Mouse (Mus musculus) liver, adult 2 months (tissue): Measurements from ENCODE around the gene Zswim5. TPM values are rescaled to one million over a fixed set of nuclear protein-coding genes. Genes with fewer than 3 reads are reported as not detected.

Experiments
- DNase-seq: peaks from one replicate; pipeline ENCODE4 v3.0.0-alpha.2; 2011; ENCODE audit warnings: low read depth, low spot score; ENCODE audit errors: extremely low read depth
- H3K27ac ChIP-seq: fragments of 200-500 bp; replicated peaks from 2 replicates; pipeline ENCODE4 v1.5.1; 2012; ENCODE audit warnings: low read depth, mild to moderate bottlenecking, control low read depth, inconsistent platforms, low read length; ENCODE audit not compliant: insufficient read depth
- H3K27me3 ChIP-seq: fragments of 200-500 bp; 2 replicates; pipeline ENCODE4 v1.6.1; 2012; ENCODE audit warnings: mild to moderate bottlenecking, moderate library complexity, low read length, inconsistent platforms; ENCODE audit not compliant: control insufficient read depth, insufficient read depth
- H3K36me3 ChIP-seq: fragments of 200-500 bp; 2 replicates; pipeline ENCODE4 v1.6.1; 2012; ENCODE audit warnings: low read length, inconsistent platforms; ENCODE audit not compliant: control insufficient read depth, insufficient read depth
- H3K4me1 ChIP-seq: fragments of 200-500 bp; 2 replicates; pipeline ENCODE4 v1.6.1; 2011; ENCODE audit warnings: low read length; ENCODE audit not compliant: control insufficient read depth, insufficient read depth
- H3K4me3 ChIP-seq: fragments of 200-500 bp; 2 replicates; pipeline ENCODE4 v1.5.1; 2011; ENCODE audit warnings: low read depth, mild to moderate bottlenecking, control low read depth, low read length, moderate library complexity; ENCODE audit not compliant: insufficient read depth
- H3K79me2 ChIP-seq: fragments of 200-500 bp; 2 replicates; pipeline ENCODE4 v1.6.1; 2012; ENCODE audit warnings: inconsistent platforms, mild to moderate bottlenecking, low read length, moderate library complexity; ENCODE audit not compliant: control insufficient read depth, insufficient read depth
- H3K9ac ChIP-seq: fragments of 200-500 bp; 2 replicates; pipeline ENCODE4 v1.6.1; 2012; ENCODE audit warnings: low read depth, mild to moderate bottlenecking, control low read depth, inconsistent platforms, low read length
- CTCF ChIP-seq: fragments of 200-500 bp; IDR thresholded peaks from 2 replicates; pipeline ENCODE4 v1.5.1; 2011; ENCODE audit warnings: low read depth, low read length, control low read depth
- POLR2A ChIP-seq: fragments of 200-500 bp; IDR thresholded peaks from 2 replicates; pipeline ENCODE4 v1.6.1; 2011; ENCODE audit warnings: low read length, control low read depth; ENCODE audit not compliant: insufficient read depth; ENCODE audit errors: extremely low read depth
- WGBS: fragments of 180-500 bp; shearing (Covaris S2); methylation state at CpG from one replicate; pipeline ENCODE4 v1.1.7; 2018; 5-methylcytosine and 5-hydroxymethylcytosine counted together
- polyA plus RNA-seq: library from polyadenylated mRNA; depleted of rRNA; stranded (reverse); fragments of >200 nt; gene quantifications from 2 replicates; pipeline ENCODE4 v1.2.3, GENCODE M21; 2012
- total RNA-seq: library from RNA; depleted of rRNA; stranded (reverse); fragments of >200 nt; gene quantifications from 2 replicates; pipeline ENCODE4 v1.2.3, GENCODE M21; 2014

Gene Zswim5
- total and polyA plus RNA-seq, 2 experiments, result 0.65 to 1.1 TPM

DNA sequence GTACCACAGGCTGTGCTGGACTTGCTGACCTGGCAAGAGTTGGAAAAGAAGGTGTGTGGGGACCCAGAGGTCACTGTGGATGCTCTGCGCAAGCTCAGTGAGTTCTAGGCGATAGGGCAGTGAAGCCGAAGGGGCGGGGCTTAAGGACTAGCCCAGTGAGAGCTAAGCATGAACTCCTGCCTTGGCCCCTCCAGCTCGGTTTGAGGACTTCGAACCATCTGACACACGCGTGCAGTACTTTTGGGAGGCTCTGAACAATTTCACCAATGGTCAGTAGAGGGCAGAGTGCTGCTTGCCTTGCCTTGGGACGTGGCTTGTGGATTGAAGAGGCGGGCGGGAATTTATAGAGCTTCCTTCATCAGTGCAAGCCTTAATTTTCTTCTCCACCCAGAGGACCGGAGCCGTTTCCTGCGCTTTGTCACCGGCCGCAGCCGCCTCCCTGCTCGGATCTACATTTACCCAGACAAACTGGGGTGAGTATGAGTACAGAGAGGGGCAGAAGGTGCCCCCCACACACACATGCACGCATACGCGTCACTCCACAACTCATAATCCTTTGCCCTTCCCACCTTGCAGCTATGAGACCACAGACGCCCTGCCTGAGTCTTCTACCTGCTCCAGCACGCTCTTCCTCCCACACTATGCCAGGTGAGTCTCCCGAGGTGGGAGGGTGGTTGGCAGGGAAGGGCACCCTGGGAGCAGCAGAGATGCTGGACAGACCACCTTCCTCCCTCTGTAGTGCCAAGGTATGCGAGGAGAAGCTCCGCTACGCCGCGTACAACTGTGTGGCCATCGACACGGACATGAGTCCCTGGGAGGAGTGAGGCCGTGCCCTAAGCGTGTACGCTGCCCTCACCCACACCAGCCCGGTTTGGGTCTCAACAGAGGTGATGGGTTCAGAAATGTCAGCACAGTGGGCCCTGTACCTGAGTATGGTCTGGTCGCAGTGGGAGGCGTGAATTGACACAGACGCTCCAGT, 125.7 kb downstream of the Zswim5 start:
- Histone ChIP-seq H3K36me3 (peaks cover 30% of the 10 kb centered on the region), H3K4me1 (no peaks in the 10 kb centered on the region), H3K27me3 (no peaks in the 10 kb centered on the region), H3K79me2 (no peaks in the 10 kb centered on the region), H3K27ac (no peak overlapping the region), H3K4me3 (no peak overlapping the region), H3K9ac (no peak overlapping the region)
- 70% methylated on average over 38 of the region's 38 CpGs for WGBS
- peak; percentile 75 for DNase-seq
- peak; percentile 79 for TF ChIP-seq CTCF
- no peak for TF ChIP-seq POLR2A

DNA sequence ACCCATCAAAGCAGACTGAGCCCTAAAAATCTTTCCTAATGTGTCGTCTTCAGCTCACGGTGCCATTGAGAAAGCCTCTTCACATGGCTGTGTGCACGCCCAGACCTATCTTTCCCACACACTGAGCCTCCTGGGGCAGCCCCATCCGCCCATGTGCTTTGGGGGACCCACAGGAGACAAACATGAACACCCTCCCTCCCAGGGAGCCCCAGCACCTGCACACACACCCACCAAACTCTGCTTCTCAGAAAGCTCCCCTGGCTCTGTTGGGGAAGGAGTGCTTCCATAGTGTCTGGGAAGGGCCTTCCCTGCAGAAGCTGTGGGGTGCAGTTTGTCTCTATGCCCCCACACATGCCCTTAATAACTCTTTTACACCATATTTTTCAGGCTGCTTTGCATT, 127.5 kb downstream of the Zswim5 start:
- Histone ChIP-seq H3K4me1 (no peaks in the 10 kb centered on the region), H3K4me3 (no peak overlapping the region), H3K9ac (no peak overlapping the region), H3K36me3 (peaks cover 22% of the 10 kb centered on the region), H3K27me3 (no peaks in the 10 kb centered on the region), H3K79me2 (no peaks in the 10 kb centered on the region), H3K27ac (no peak overlapping the region)
- TF ChIP-seq CTCF (no peak), POLR2A (no peak)
- WGBS, result 98% methylated on average over 4 of the region's 4 CpGs
- no peak for DNase-seq

DNA sequence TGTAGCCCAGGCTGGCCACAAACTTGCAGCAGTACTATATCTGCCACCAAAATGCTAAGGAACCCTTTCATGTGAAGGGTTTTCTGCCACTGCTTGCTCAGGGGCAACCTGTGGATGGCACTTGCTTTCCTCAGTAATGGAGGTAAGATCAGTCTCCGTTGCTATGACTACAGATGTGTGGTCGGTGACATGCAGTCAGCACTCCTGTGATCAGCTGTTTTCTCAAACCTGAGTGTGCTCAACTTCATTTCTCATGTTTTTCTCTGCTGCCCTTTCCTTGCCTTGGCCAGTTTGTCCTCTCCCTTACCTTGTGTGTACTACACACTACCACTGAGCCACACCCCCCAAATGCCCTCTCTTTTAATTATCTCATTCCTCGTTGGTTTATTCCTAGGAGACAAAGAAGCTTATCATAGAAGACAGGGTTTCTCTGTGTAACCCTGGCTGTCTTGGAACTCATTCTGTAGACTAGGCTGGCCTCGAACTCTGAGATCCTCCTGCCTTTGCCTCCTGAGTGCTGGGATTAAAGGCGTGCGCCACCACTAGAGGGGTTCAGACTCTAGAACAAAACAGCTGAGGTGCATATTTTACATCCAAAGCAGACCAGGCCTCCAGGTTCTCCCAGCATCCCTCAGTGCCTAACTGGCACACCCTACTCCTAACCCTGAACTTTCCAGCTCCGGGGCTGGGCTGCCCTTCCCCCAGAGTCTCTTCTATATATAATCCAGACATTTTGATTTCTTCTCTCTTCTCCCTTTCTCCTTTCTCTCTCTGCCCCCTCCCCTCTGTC, 128.6 kb downstream of the Zswim5 start:
- no peak overlapping the region for H3K4me3 ChIP-seq
- no peak for TF ChIP-seq POLR2A
- no peak for TF ChIP-seq CTCF
- H3K4me1 ChIP-seq, result no peaks in the 10 kb centered on the region
- peaks cover 12% of the 10 kb centered on the region for H3K36me3 ChIP-seq
- no peak overlapping the region for H3K9ac ChIP-seq
- H3K27ac ChIP-seq, result no peak overlapping the region
- no peaks in the 10 kb centered on the region for H3K79me2 ChIP-seq
- 84% methylated on average over 7 of the region's 7 CpGs for WGBS
- H3K27me3 ChIP-seq, result no peaks in the 10 kb centered on the region
- no peak for DNase-seq

DNA sequence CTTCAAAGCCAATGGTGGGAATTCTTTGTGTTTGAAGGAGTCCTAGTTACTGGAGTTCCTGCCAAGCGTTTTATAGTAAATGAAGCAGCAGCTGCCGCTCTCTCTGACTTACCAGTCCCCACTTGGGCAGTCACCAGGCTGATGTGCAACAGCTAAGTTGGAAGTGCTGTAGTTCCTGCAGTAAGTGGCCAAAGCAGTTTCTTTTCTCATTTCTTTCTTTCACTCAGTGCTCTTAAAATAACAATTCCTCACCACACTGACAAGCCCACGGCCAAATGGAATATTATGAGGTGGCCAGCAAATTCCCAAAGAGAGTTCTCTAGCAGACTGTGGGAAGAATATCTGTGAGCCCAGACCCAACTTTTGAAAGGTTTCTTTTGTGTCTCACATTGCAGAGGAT, 129.9 kb downstream of the Zswim5 start:
- no peak overlapping the region for H3K9ac ChIP-seq

DNA sequence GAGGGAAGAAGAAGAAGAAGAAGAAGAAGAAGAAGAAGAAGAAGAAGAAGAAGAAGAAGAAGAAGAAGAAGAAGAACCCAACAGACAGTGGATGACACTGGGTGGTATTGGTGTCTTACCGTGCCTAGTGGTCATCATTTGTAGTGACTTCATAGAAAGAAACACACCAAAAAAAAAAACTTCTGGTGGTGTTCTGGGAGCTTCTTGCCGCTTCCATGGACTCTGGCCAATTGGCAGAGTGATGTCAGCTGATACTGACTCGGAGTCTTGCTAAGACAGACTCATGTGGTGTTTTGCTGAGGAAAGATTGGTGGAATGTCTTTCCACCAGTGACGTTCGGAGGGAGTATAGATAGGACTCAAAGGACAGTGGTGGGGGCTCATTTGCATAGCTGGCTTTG, 133.1 kb downstream of the Zswim5 start:
- Histone ChIP-seq H3K9ac (no peak overlapping the region), H3K4me1 (no peaks in the 10 kb centered on the region), H3K27ac (no peak overlapping the region), H3K4me3 (no peak overlapping the region), H3K27me3 (no peaks in the 10 kb centered on the region), H3K79me2 (no peaks in the 10 kb centered on the region), H3K36me3 (no peaks in the 10 kb centered on the region)
- no peak for TF ChIP-seq CTCF
- 80% methylated on average over 5 of the region's 5 CpGs for WGBS
- DNase-seq, result no peak

More for the DNA sequence above, 129.9 kb downstream of the Zswim5 start:
- 78% methylated on average over 3 of the region's 3 CpGs for WGBS
- no peak for DNase-seq
- Histone ChIP-seq H3K4me3 (no peak overlapping the region), H3K79me2 (no peaks in the 10 kb centered on the region), H3K27ac (no peak overlapping the region), H3K36me3 (peaks cover 9% of the 10 kb centered on the region; the same call in 1 of the 2 replicates), H3K27me3 (no peaks in the 10 kb centered on the region), H3K4me1 (no peaks in the 10 kb centered on the region)
- TF ChIP-seq POLR2A (no peak), CTCF (no peak)
